Mouse (Mus musculus) testis, adult 2 months (tissue): ENCODE data around the gene Nat8f1. TPM values are rescaled to one million over a fixed set of nuclear protein-coding genes. Genes with fewer than 3 reads are reported as not detected.
"Not testable (repeated sequence)": the region's sequence is repeated elsewhere in the genome, so short reads cannot be mapped to it uniquely, and the experiment has no call there.

Experiments
- H3K27ac ChIP-seq: fragments of 200-500 bp; 2 replicates; pipeline ENCODE4 v1.5.1; 2012; ENCODE audit warnings: low read depth, low read length; ENCODE audit not compliant: control insufficient read depth, insufficient read depth
- H3K27me3 ChIP-seq: fragments of 200-500 bp; 2 replicates; pipeline ENCODE4 v1.6.1; 2012; ENCODE audit warnings: mild to moderate bottlenecking, low read length, moderate library complexity; ENCODE audit not compliant: control insufficient read depth, insufficient read depth
- H3K36me3 ChIP-seq: fragments of 200-500 bp; 2 replicates; pipeline ENCODE4 v1.6.1; 2012; ENCODE audit warnings: mild to moderate bottlenecking, low read length; ENCODE audit not compliant: control insufficient read depth, insufficient read depth
- H3K4me1 ChIP-seq: fragments of 200-500 bp; 2 replicates; pipeline ENCODE4 v1.6.1; 2012; ENCODE audit warnings: low read length; ENCODE audit not compliant: control insufficient read depth, insufficient read depth
- H3K4me3 ChIP-seq: fragments of 200-500 bp; 2 replicates; pipeline ENCODE4 v1.5.1; 2012; ENCODE audit warnings: low read depth, mild to moderate bottlenecking, low read length, moderate library complexity, mixed read lengths; ENCODE audit not compliant: control insufficient read depth
- CTCF ChIP-seq: fragments of 200-500 bp; IDR thresholded peaks from 2 replicates; pipeline ENCODE4 v1.5.1; 2012; ENCODE audit warnings: low read depth, mild to moderate bottlenecking, inconsistent platforms, low read length, moderate library complexity; ENCODE audit not compliant: control insufficient read depth, insufficient read depth, insufficient replicate concordance
- POLR2A ChIP-seq: fragments of 200-500 bp; IDR thresholded peaks from 2 replicates; pipeline ENCODE4 v1.6.1; 2012; ENCODE audit warnings: low read depth, mild to moderate bottlenecking, inconsistent platforms, low read length, moderate library complexity; ENCODE audit not compliant: control insufficient read depth
- polyA plus RNA-seq: library from polyadenylated mRNA; depleted of rRNA; stranded (reverse); fragments of >200 nt; gene quantifications from 2 replicates; pipeline ENCODE4 v1.2.3, GENCODE M21; 2012

The Nat8f1 gene
- polyA plus RNA-seq, 1 experiment, result 7.6 TPM

DNA sequence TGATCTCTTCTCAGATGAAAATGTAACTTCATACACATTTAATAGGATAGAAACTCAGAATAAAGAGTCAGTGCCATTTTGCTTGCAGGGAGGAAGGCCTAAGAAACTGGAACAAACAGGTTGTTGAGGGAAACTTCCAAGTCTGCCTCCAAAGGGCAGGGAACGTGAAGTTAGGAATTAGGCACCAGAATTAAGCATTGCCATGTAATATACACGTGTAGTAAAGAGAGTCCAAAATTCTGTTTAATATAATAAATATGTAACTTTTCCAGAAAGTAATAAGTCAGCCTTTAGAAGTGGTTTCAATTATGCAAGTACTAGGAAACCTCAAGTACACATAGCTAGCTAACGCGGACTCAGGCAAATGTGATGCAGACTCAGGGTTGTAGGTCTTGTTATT lies 3.9 kb upstream of the Nat8f1 start:
- no peaks in the 10 kb centered on the region for H3K36me3 ChIP-seq
- H3K27me3 ChIP-seq, result no peaks in the 10 kb centered on the region
- H3K4me1 ChIP-seq, result peaks cover 5% of the 10 kb centered on the region
- TF ChIP-seq CTCF (no peak), POLR2A (no peak)
- H3K27ac ChIP-seq, result no peak overlapping the region
- H3K4me3 ChIP-seq, result no peak overlapping the region

DNA sequence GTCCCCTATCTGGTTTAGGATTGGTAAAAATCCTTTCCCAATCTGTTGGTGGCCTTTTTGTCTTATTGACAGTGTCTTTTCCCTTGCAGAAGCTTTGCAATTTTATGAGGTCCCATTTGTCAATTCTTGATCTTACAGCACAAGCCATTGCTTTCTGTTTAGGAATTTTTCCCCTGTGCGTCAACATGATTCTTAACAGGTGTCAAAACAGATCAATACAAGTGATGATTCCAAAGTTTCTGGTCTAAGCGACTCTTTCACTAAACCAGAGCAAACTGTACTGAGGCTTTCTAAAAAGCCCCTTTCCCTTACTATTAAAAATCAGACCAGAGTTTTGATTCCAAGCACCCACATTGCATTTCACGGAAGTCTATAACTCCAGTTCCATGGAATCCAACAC lies 2.9 kb upstream of the Nat8f1 start:
- not testable (repeated sequence) for H3K27me3 ChIP-seq, H3K36me3 ChIP-seq, H3K4me1 ChIP-seq, H3K27ac ChIP-seq, H3K4me3 ChIP-seq

DNA sequence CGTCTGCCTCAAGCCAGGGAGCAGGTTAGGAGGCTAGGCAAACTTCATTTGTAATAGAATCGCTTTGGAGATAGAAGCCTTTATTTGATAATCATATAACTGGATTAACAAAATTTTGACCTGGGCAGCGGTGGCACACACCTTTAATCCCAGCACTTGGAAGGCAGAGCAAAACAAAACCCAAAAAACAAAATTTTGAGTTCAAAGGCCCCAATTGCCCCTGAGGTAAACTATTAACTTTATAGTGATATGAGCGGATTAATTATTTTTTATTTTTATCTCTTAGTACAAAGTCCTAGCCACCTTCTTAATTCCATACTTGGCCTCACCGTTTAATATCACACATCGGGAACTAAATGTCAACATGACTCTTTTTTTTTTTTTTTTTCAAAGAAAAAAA lies 1.1 kb upstream of the Nat8f1 start:
- Histone ChIP-seq H3K36me3 (no peaks in the 10 kb centered on the region), H3K27me3 (no peaks in the 10 kb centered on the region), H3K4me3 (peak overlapping the region; percentile 93; the same call in 1 of the 2 replicates), H3K27ac (peak overlapping the region; percentile 65; the same call in 1 of the 2 replicates), H3K4me1 (peaks cover 5% of the 10 kb centered on the region)
- TF ChIP-seq CTCF (no peak), POLR2A (no peak)

DNA sequence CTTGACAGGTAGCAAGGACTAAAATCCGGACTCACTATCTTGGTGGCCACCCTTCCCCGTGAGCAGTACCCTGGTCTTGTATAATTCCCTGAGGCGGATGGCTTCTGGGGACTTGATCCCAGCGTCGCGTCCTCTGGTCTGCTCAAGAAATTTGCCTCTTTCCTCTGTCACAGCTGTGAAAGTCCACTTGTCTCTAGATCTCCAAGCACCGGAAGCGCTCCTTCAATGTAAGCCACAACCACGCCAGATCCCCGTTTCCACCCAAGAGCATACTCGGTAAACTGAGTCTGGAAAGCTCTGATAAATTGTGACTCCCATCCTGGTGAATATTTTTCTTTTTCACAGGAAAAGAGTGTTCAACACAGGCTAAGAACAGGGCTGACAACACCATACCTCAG lies 347 bp downstream of the Nat8f1 start:
- no peaks in the 10 kb centered on the region for H3K27me3 ChIP-seq
- peak overlapping the region; percentile 70 for H3K27ac ChIP-seq
- no peak for TF ChIP-seq CTCF
- TF ChIP-seq POLR2A, result no peak
- peaks cover 5% of the 10 kb centered on the region for H3K4me1 ChIP-seq
- H3K36me3 ChIP-seq, result no peaks in the 10 kb centered on the region
- H3K4me3 ChIP-seq, result peak overlapping the region; percentile 93

DNA sequence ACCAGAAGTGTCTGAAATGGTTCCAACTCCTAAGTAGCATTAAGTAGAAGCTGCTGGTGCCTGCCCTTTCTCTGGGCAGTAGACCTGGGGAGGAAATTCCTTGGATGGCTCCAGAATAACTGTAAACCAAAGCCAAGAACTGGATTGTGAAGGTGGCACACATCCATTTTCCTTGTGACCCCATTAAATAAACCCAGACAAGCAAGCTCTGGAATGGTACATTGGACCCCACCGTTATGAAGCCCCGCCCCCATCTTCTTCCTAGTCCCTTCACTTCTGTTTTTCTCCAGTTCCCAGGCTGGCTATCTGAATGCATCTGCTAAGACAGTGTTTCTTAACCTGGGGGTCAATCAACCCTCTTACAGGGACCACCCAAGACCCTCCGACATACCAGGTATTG lies 3.9 kb downstream of the Nat8f1 start, which contains the start of gene Tprkb:
TSS of gene Tprkb (plus strand) at position 279 of the 400 bp plus-strand sequence.
- TF ChIP-seq POLR2A (no peak), CTCF (no peak)
- Histone ChIP-seq H3K27me3 (no peaks in the 10 kb centered on the region), H3K4me1 (peaks cover 5% of the 10 kb centered on the region), H3K36me3 (no peaks in the 10 kb centered on the region), H3K4me3 (no peak within 1 kb of the TSS), H3K27ac (no peak within 1 kb of the TSS)

DNA sequence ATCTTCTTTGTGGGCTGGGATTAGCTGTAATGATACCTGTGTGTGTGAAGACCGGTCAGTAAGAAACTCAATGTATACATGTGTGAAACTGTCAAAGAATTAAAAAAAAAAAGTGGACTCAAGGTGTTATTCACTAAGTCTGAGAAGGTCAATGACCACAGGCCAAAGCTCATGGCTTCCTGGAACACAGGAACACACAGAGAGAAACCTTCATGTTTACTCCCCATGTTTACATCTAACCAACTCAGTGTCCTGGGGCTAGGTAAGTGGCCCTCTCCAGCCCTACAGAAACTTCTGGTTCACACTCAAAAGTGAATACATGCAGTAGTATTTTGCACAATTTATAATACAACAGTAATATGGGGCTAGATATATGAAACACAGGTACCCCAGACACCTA lies 5.8 kb downstream of the Nat8f1 start:
- H3K4me1 ChIP-seq, result no peaks in the 10 kb centered on the region

DNA sequence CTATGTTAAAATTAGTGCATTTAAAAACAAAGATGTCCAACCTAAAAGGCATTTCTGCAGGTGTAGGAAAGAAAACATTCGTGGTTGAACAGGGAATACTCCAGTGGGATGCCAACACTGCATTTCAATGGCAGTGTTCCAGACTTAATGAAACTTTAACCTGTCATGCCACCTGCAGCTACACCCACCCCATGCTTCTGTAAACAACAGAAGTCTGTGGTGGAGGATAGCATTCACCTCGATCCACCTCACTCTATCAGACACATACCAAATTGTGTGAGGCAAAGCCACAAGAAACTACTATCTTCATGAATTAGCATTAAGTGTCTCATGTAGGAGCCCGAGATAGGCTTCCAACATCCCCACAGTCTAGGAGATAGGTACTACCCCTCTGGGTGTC lies 7.1 kb downstream of the Nat8f1 start:
- no peak for TF ChIP-seq CTCF
- TF ChIP-seq POLR2A, result no peak

More for the DNA sequence above, 5.8 kb downstream of the Nat8f1 start:
- H3K27ac ChIP-seq, result no peak overlapping the region
- TF ChIP-seq POLR2A, result no peak
- no peak for TF ChIP-seq CTCF
- no peaks in the 10 kb centered on the region for H3K36me3 ChIP-seq
- no peak overlapping the region for H3K4me3 ChIP-seq
- H3K27me3 ChIP-seq, result no peaks in the 10 kb centered on the region

DNA sequence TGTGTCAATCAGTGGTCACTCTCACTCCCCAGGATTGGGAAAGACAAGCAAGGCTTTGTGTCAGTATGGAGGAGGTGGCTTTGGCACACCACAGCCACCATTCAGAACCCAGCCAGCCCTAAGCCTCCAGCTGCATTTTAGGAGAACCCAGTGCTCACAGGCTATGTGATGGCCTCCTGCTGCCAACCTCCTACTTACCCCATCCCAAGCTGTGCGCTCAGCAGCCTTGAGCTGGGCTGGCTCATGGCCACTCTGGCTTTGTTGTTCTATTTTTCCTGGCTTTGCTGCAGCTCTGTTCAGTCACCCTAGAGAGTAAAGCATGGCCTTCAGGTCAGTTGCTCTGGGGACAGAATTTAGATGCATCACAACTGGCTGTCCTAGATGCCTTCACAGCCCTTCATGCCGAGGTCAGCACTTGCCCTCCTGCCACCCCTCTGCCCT lies 8.6 kb downstream of the Nat8f1 start:
- not testable (repeated sequence) for H3K27ac ChIP-seq, H3K4me1 ChIP-seq, H3K4me3 ChIP-seq, H3K36me3 ChIP-seq, H3K27me3 ChIP-seq

More for the DNA sequence above, 7.1 kb downstream of the Nat8f1 start:
- Histone ChIP-seq H3K36me3 (no peaks in the 10 kb centered on the region), H3K27ac (no peak overlapping the region), H3K4me3 (no peak overlapping the region), H3K4me1 (no peaks in the 10 kb centered on the region), H3K27me3 (no peaks in the 10 kb centered on the region)
